Mouse (Mus musculus): Measurements from ENCODE around the gene Arpc3.

GRCm38 (mm10) chr5:122453188-122453587 is 61.5 kb downstream of the Arpc3 start:
- TF ChIP-seq CTCF (IDR thresholded peaks at IDR 0.05; ENCODE audit: control insufficient read depth, insufficient read depth, low read length) = no peak
- no peak for TF ChIP-seq POLR2A (IDR thresholded peaks at IDR 0.05; ENCODE audit: borderline replicate concordance, control insufficient read depth, low read depth, low read length)

Measured in bone marrow, adult 2 months (tissue).